Mouse (Mus musculus) megakaryocyte, adult 5-6 weeks (primary cell): ENCODE results near the gene Gm6460. TPM values are rescaled to one million over a fixed set of nuclear protein-coding genes. Genes with fewer than 3 reads are reported as not detected.
"Not testable (repeated sequence)": the region's sequence is repeated elsewhere in the genome, so short reads cannot be mapped to it uniquely, and the experiment has no call there.

Source experiments
- ATAC-seq: 2 replicates; pipeline ENCODE4 v1.8.0; 2016; ENCODE audit warnings: mild to moderate bottlenecking, inconsistent platforms; ENCODE audit not compliant: poor library complexity, severe bottlenecking
- total RNA-seq, 2 experiments: library from RNA; stranded (forward) in 1 of 2; stranded (reverse) in 1 of 2; fragments of 153-499, 151-499 nt in 1 of 2; fragments of 221-1000, 200-1000 nt in 1 of 2; gene quantifications; 2 replicates each; pipeline versions ENCODE4 v1.2.3 to v1.2.4; 2015 to 2017

The Gm6460 gene
- total RNA-seq (2015), result not detected in 2 replicates
- not detected in 2 replicates for total RNA-seq (2017)

- ATAC-seq, result not testable (repeated sequence)
Measured at GRCm38 (mm10) chr5:11594613-11595012, at the start of gene Gm6460. Gene Gm6460, plus strand, starts transcription at chr5:11594913.

Other genes starting within 250 kb of the Gm6460 start
- gene Gm8897, start 178.5 kb upstream of the Gm6460 start, total RNA-seq (2015), result not detected in 2 replicates
- gene Gm8897, start 178.5 kb upstream of the Gm6460 start, total RNA-seq (2017), result not detected in 2 replicates
- not detected in 2 replicates for gene Gm8906, start 92.2 kb upstream of the Gm6460 start, total RNA-seq (2015)
- not detected in 2 replicates for gene Gm8906, start 92.2 kb upstream of the Gm6460 start, total RNA-seq (2017)
- not detected in 2 replicates for gene Gm8922, start 87.0 kb downstream of the Gm6460 start, total RNA-seq (2015)
- gene Gm8922, start 87.0 kb downstream of the Gm6460 start, total RNA-seq (2017), result not detected in 2 replicates
- gene Gm8926, start 175.6 kb downstream of the Gm6460 start, total RNA-seq (2015), result not detected in 2 replicates
- gene Gm8926, start 175.6 kb downstream of the Gm6460 start, total RNA-seq (2017), result not detected in 2 replicates